Mouse (Mus musculus) stomach, postnatal 0 days (tissue): ENCODE data around the gene Mocs1.

ENCODE experiments used
- CTCF ChIP-seq: IDR thresholded peaks from 2 replicates; pipeline ENCODE4 v1.5.1; 2016; ENCODE audit warnings: antibody characterized with exemption, low read depth, mild to moderate bottlenecking, moderate library complexity
- EP300 ChIP-seq: optimal IDR thresholded peaks from 2 replicates; pipeline ENCODE3; 2016; ENCODE audit warnings: antibody characterized with exemption

DNA sequence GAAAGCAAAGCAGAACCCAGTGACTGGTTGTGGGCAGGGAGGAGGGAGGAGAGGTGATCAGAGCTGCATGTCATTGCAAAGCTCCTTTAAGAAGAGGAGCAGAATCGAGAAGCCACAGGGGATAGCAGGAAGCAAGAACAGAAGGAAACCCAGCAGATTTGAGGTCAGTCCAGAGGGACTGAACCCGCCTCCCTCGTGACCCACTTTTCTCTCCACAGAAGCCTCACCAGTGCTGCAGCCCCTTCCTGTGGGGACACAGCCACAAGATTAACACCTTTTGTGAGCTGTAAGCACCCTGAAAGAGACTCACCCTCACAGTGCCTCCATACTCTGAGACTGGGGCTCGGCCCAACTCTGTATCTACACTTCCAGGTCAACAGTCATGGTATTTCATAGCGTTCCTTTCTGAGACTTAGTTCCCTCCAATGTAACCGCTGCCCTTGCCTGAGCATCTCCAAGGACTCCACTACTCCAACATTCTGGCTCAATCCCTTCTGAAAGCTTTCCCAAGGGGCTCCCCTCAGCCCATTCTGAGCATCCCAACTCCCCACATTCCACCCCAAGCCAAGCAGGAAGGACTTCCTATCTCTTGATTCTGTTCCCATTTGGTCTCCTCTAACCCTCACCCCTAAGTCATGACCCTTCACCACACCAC lies 75.2 kb downstream of the Mocs1 start:
- no peak for TF ChIP-seq CTCF
- TF ChIP-seq EP300 = no peak
